Mouse (Mus musculus) gastrocnemius, adult 2 months (tissue): ENCODE measurements around the gene Id1. TPM values are rescaled to one million over a fixed set of nuclear protein-coding genes. Genes with fewer than 3 reads are reported as not detected.

Experiments
- DNase-seq: peaks from one replicate; pipeline ENCODE4 v3.0.0; 2022
- H3K27ac ChIP-seq: fragments of 200-600 bp; 2 replicates; pipeline ENCODE4 v1.8.1; 2022; ENCODE audit warnings: mild to moderate bottlenecking
- H3K4me3 ChIP-seq: fragments of 200-600 bp; 2 replicates; pipeline ENCODE4 v1.8.1; 2022; ENCODE audit warnings: mild to moderate bottlenecking, moderate library complexity
- CTCF ChIP-seq: fragments of 200-600 bp; IDR thresholded peaks from 2 replicates; pipeline ENCODE4 v1.8.1; 2022; ENCODE audit warnings: antibody characterized with exemption, mild to moderate bottlenecking, moderate library complexity
- intact Hi-C: fragments of 180-260 bp; cut with DNase I; formaldehyde crosslinking; loops from one replicate; pipeline ENCODE4 v1.15.1; 2025
- long read RNA-seq, 2 experiments: library from polyadenylated mRNA; stranded (forward); transcript quantifications; one replicate each; pipeline ENCODE4 v2.0.0; 2021
- total RNA-seq, 2 experiments: library from RNA; stranded (reverse); gene quantifications; 2 replicates each; pipeline ENCODE4 v1.2.3; 2021

Gene Id1
- total RNA-seq = 10 to 100 TPM in 1 of 2 experiments, 1 to 10 TPM in 1; 6.7 to 26.8 TPM
- long read RNA-seq, experiment 1, partial matches to known transcripts = 0 of 2 reads
- long read RNA-seq, experiment 1, other reads (novel, unspliced or antisense) = 0 of 2 reads
- long read RNA-seq, experiment 2, partial matches to known transcripts = 0 of 1 reads
- long read RNA-seq, experiment 2, other reads (novel, unspliced or antisense) = 0 of 1 reads

- peak; percentile 81 for DNase-seq
- intact Hi-C loops = loop anchor here (5.0 kb wide), 1 partner anchor 51 kb away; no protein-coding TSS in a partner anchor
- TF ChIP-seq CTCF = no peak
- H3K4me3 ChIP-seq = peak within 1 kb of the TSS; percentile 76
- H3K27ac ChIP-seq = peak within 1 kb of the TSS; percentile 94
Measured at GRCm38 (mm10) chr2:152736090-152736601, at the start of gene Id1. Gene Id1, plus strand, starts transcription at chr2:152736251.

DNA sequence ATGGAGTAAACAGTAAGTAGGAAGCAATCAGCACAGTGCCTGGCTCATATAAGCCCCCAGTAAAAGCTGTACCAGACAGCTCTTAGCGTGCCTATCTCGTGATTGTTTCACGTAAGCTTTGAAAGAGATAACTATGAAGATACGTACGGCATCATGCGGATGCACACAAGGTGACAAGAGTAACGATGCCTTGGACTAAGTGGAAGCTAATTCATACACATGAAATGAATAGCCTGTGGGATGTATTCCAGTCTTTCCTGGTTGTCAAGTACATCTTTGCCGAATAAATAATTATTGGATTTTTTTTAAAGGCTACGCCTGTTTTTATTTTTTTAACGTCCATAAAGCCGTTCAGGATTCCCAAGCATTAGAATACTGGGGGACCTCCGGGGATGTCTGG is 49.7 kb upstream of the Id1 start:
- H3K4me3 ChIP-seq = peak overlapping the region; percentile 68
- intact Hi-C loops = no loop called here

GRCm38 (mm10) chr2:152686806-152687267 is 49.2 kb upstream of the Id1 start, which contains the start of gene Mcts2:
Gene Mcts2, plus strand, starts transcription at chr2:152687035.
- H3K27ac ChIP-seq = peak within 1 kb of the TSS; percentile 83

More for the DNA sequence above, 49.7 kb upstream of the Id1 start:
- no peak for TF ChIP-seq CTCF
- H3K27ac ChIP-seq = peak overlapping the region; percentile 83
- no peak for DNase-seq

DNA sequence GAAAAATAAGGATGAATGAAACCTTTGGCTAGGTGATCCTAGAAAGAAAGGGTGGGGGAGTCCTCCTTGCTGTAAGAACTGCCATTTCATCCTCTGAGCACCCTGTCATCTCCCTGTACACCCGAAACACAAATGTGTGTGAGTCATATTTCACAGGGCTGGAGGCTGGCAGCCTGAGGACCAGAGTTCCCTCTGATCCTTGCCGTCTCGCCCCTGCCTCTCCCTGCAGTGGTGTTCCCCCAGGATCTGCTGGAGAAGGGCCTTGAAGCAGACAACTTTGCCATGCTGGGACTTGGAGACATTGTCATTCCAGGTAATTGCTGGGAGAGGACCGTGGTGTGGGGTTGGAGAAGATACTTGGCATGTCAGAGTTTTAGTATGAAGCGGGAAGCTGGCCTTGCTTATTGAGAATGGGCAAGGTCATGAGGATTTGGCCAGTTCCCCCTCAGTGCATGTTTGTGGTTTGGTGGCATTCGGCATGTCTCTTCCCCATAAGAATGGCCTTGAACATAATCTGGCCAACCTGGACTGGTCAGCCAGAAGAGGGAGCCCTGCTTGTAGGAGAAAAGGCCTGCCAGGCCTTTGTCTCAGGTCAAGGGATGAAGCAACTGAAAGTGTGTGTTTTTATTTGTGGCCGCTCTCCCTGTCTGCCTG is 44.4 kb upstream of the Id1 start:
- intact Hi-C loops = loop anchor here (5.0 kb wide), 1 partner anchor 241 kb away; the partner anchor contains the start of gene Foxs1
- Histone ChIP-seq H3K4me3 (no peak overlapping the region), H3K27ac (no peak overlapping the region)
- TF ChIP-seq CTCF = peak; percentile 52
- DNase-seq = no peak

More at GRCm38 (mm10) chr2:152686806-152687267, 49.2 kb upstream of the Id1 start, which contains the start of gene Mcts2:
- intact Hi-C loops = no loop called here
- peak within 1 kb of the TSS; percentile 68 for H3K4me3 ChIP-seq
- DNase-seq = peak; percentile 96
- TF ChIP-seq CTCF = no peak

DNA sequence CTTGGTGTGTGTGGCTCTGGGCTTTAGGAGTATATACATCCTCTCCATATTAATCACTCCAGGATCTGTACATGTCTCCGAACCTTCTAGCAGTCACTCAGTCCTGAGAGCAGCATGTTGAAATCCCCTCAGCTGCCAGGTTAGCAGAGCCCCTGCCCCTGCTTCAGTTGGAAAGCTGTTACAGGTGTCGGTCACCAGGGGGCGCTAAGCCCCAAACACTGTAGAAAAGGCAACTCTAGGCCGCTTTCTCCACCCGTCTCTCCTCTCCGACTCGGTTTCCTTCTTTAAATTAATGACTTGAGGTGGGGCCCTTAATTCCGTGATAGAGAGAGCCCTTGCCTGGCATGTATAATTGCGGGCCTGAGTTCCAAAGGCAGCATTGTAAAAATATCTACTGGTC is 42.8 kb upstream of the Id1 start:
- peak; percentile 74 for DNase-seq
- TF ChIP-seq CTCF = no peak; the same call in 1 of the 2 replicates
- Histone ChIP-seq H3K27ac (peak overlapping the region; percentile 91), H3K4me3 (peak overlapping the region; percentile 69)
- intact Hi-C loops = loop anchor here (5.0 kb wide), 1 partner anchor 239 kb away; the partner anchor contains the start of gene Foxs1

GRCm38 (mm10) chr2:152693735-152694134 is 42.3 kb upstream of the Id1 start:
- intact Hi-C loops = loop anchor here (5.0 kb wide), 1 partner anchor 239 kb away; the partner anchor contains the start of gene Foxs1
- H3K27ac ChIP-seq = peak overlapping the region; percentile 91
- peak overlapping the region; percentile 69 for H3K4me3 ChIP-seq
- TF ChIP-seq CTCF = no peak
- no peak for DNase-seq

DNA sequence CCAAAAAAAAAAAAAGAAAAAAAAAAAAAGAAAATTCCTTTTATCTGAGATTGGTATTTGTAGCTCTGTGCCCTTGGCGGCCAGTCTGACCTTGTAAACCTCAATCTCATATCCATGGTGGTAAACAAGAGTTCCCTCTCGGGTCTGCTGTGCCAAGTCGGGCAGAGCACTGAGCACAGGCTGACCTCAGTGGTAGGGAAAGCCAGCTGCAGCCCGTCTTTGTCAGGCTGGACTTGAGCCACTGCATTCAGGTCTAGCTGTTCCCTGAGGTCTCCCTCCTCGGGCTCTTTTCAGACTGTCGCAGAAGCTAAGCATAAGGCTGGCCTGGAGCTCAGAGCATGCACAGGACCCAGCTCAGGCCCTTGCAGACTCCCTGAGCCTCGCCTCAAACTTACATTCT is 41.3 kb upstream of the Id1 start:
- intact Hi-C loops = loop anchor here (5.0 kb wide), 2 partner anchors 193 to 238 kb away; partner anchors contain the start of gene Foxs1

DNA sequence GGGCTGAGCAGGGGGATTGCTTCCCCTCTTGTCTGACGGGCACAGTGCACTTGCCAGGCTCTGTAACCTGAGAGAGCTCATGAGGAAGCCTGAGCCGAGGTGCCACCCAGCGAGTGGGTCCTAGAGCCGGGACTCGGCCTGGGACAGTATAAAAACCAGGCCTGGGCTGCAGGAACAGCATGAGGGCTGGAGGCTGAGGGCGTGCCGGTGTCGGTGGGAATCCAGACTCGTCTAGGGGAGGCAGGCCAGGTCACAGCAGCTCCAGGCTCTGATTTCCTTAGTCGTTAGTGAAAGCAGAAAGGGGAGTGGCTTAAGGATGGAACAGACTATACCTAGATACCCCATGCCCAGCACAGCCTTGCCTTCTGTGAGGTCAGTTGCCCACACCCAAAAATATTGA is 40.0 kb upstream of the Id1 start:
- H3K4me3 ChIP-seq = no peak overlapping the region
- TF ChIP-seq CTCF = no peak
- intact Hi-C loops = loop anchor here (1.0 to 5.0 kb wide), 4 partner anchors 46 to 191 kb away; partner anchors contain the start of gene Bcl2l1
- no peak for DNase-seq
- peak overlapping the region; percentile 91 for H3K27ac ChIP-seq

More for the DNA sequence above, 41.3 kb upstream of the Id1 start:
- no peak overlapping the region for H3K4me3 ChIP-seq
- TF ChIP-seq CTCF = no peak
- no peak for DNase-seq
- peak overlapping the region; percentile 91 for H3K27ac ChIP-seq

DNA sequence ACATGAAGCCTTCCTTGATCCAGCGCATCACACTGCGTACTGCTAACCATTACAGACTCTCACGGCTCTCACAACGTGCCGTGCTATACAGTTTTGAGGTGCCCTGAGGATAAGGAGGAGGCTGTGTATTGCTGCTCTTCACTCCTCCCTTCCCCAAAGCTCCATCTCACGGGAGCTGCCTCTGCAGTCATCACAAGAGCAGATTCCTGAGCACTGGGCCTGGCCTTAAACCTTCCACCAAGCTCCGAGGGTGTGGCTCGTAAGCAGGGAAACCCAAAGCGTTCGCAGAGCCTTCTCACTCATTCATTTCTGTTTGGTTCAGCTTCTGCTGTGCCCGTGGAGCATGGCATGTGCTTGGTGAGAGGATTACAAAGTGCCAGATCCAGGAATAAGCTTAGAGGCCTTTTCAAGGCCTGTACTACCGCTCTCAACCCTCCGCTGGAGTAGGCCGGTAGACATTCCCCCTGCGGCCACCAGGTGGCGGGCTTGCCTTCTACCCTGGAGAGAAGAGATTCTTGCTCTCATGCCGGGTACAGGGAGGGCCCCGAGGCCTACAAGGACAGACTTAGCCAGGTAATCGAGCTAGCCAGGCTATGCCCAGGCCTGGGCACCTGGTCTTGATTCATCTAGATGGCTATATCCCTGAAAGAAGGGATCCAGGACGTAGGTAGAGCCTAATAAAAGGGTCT is 39.4 kb upstream of the Id1 start:
- Histone ChIP-seq H3K4me3 (peak overlapping the region; percentile 42), H3K27ac (peak overlapping the region; percentile 91)
- DNase-seq = peak; percentile 94
- TF ChIP-seq CTCF = no peak
- intact Hi-C loops = loop anchor here (1.0 to 5.0 kb wide), 4 partner anchors 46 to 191 kb away; partner anchors contain the start of gene Bcl2l1

GRCm38 (mm10) chr2:152700138-152700537 is 35.9 kb upstream of the Id1 start:
- intact Hi-C loops = no loop called here
- no peak overlapping the region for H3K4me3 ChIP-seq
- no peak for TF ChIP-seq CTCF
- H3K27ac ChIP-seq = no peak overlapping the region
- DNase-seq = no peak

DNA sequence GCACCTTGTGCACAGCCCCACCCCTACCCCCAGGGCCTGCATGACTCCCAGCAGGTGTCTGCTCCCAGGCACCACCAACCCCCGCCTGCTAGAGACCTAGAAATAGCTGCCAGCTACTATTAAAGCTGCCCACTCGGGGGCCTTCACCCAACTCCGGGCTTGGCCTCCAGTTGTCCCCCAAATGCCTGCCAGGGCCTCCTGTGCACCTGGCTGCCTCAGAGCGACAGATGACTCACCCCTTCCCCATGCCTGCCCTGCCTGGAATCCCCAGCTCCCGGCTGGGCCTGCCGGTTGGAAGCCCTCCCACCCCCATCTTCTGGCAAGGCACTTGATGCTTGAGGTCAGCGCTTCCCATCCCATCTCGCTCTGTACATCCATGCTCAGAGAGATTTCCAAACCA is 35.3 kb upstream of the Id1 start:
- no peak overlapping the region for H3K27ac ChIP-seq
- no peak for DNase-seq
- intact Hi-C loops = no loop called here
- TF ChIP-seq CTCF = no peak
- no peak overlapping the region for H3K4me3 ChIP-seq

GRCm38 (mm10) chr2:152703596-152704255 is 32.3 kb upstream of the Id1 start:
- Histone ChIP-seq H3K4me3 (no peak overlapping the region), H3K27ac (no peak overlapping the region; the same call in 1 of the 2 replicates)
- intact Hi-C loops = no loop called here
- no peak for TF ChIP-seq CTCF
- DNase-seq = no peak
